Mouse (Mus musculus) heart, adult 18-20 months (tissue): ENCODE results near the gene Rpe. TPM values are rescaled to one million over a fixed set of nuclear protein-coding genes. Genes with fewer than 3 reads are reported as not detected.
"Not testable (repeated sequence)": the region's sequence is repeated elsewhere in the genome, so short reads cannot be mapped to it uniquely, and the experiment has no call there.

Experiments used
- DNase-seq, 2 experiments: peaks; one replicate each; pipeline ENCODE4 v3.0.0; 2021 to 2022; ENCODE audit warnings: mixed read lengths in 1 of 2
- long read RNA-seq, 2 experiments: library from polyadenylated mRNA; stranded (forward); transcript quantifications; one replicate each; pipeline ENCODE4 v2.0.0; 2021
- total RNA-seq, 2 experiments: library from RNA; stranded (reverse); gene quantifications; 2 replicates each; pipeline ENCODE4 v1.2.3; 2021

The Rpe gene
- total RNA-seq: 10 to 100 TPM; 12.3 to 13.1 TPM
- long read RNA-seq, experiment 1, transcript Rpe-201 (6 exons, 2,692 nt): major isoform, 7 of 15 reads
- long read RNA-seq, experiment 1, partial matches to known transcripts: 0 of 15 reads
- long read RNA-seq, experiment 1, other reads (novel, unspliced or antisense): 7 of 15 reads
- long read RNA-seq, experiment 2, transcript Rpe-201 (6 exons, 2,692 nt): major isoform, 8 of 10 reads
- long read RNA-seq, experiment 2, partial matches to known transcripts: 1 of 10 reads
- long read RNA-seq, experiment 2, other reads (novel, unspliced or antisense): 1 of 10 reads

GRCm38 (mm10) chr1:66700693-66701575 lies at the start of gene Rpe:
Rpe (plus strand) TSS chr1:66700831.
- DNase-seq: peak; percentile 92 to 95

GRCm38 (mm10) chr1:66655119-66655746 lies 45.4 kb upstream of the Rpe start:
- DNase-seq: no peak

- peak in 1 of 2 experiments; percentile 13 for DNase-seq
Observed at GRCm38 (mm10) chr1:66655747-66656119, 44.9 kb upstream of the Rpe start.

- DNase-seq: no peak
Observed at GRCm38 (mm10) chr1:66671475-66671874, 29.2 kb upstream of the Rpe start.

DNA sequence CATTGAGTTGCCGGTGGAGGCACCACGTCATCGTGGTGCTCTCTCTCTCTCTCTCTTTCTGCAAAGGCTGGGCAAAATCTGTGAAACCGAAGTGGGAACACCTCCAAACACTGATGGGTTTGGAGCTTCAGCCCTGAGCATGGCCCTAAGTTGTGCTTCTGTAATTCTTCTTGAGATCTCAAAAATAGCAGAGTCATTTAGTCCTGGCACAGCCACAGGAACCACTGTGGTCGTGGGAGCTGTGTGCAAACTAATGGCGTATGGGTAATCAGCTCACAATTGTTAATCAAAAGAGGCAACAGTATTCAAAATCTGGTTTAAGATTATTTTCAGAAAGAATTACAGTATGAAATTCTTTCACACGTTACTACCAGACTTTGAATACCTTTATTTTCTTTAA lies 27.8 kb upstream of the Rpe start:
- DNase-seq: no peak

GRCm38 (mm10) chr1:66677928-66678327 lies 22.7 kb upstream of the Rpe start:
- no peak for DNase-seq

DNA sequence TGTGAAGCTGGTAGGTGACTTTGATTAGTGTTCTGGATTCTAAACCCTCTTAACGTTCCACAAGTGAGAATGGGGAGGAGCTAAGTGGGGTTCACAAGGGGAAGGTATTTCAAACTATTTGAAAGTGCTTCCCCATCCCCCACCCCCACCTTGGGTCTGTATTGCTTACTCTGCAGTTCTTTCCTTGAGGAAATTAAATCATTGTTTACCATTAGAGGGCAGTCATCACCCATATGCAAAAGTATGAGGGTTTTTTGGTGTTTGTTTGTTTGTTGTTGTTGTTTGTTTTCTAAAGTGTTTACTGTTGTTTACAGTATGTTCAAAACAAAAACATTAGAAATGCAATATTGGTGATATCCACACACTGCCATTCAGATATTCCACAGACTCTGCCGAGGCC lies 22.0 kb upstream of the Rpe start:
- DNase-seq: no peak

GRCm38 (mm10) chr1:66682974-66683373 lies 17.7 kb upstream of the Rpe start:
- no peak for DNase-seq

- no peak for DNase-seq
Observed at GRCm38 (mm10) chr1:66691772-66692171, 8.9 kb upstream of the Rpe start.

DNA sequence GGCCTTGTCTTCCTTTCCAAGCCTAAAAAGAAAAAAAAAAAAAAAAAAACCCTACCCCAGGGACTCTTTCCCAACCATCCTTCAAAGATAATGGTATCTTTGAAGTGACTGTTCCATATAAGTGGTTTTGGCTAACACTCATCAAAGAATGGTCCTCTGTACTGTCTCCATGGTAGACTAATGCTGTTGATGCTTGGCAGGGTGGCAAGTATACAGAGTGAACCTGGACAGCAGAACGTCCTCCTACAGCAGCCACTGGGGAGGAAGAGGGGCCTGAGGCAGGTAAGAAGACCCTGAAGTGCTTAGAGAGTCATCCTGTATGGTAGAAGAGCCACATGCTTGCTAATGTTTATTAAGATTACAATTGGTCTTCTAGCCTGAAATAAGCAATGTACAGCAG lies 8.3 kb upstream of the Rpe start:
- no peak for DNase-seq

- DNase-seq: no peak
Observed at GRCm38 (mm10) chr1:66692780-66693392, 7.7 kb upstream of the Rpe start.

- no peak for DNase-seq
Observed at GRCm38 (mm10) chr1:66694266-66694665, 6.4 kb upstream of the Rpe start.

DNA sequence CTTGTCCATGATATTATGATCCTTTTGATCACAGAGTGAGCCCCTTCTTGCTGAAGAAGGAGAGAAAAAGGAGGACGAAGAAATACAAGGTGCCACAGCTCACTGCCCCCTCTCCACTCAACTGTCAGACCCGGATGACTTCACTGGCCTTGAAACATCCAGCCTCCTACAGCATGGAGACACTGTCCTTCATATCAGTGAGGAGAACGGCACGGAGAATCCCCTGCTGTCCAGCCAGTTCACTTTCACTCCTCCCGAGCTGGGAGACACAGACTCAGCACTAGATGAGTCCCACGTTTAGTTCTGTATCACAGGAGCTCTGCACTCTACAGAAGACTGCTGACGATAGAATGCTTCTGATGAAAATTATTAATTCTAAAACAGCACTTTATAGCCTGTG lies 5.3 kb upstream of the Rpe start:
- no peak for DNase-seq

GRCm38 (mm10) chr1:66699630-66700029 lies 1.0 kb upstream of the Rpe start:
- not testable (repeated sequence) for DNase-seq

DNA sequence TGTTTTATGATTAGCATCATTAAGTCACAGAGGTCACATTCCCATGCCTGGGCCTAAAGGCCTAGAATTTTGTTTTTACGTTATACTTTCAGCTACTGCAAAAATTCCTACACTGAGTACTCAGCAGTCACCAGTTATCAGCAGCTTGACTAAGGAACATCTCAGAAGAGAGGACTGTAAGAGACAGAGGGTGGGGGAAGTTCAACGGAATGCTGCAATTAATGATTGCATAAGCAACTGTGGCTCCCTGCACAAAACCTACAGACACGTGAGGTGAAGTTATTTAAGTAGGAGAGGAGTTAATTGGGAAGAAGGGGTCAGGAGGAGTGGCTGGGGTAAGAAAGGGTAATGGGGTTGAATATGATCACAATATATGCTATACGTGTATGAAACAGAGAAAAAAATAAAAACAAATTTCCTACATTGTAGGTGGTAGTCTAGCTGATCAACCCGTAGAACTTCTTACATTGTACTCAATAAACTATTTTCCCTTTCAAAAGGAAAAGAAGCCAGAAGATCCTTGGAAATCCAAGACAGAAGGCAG lies 410 bp upstream of the Rpe start:
- peak in 1 of 2 experiments; percentile 2 for DNase-seq

DNA sequence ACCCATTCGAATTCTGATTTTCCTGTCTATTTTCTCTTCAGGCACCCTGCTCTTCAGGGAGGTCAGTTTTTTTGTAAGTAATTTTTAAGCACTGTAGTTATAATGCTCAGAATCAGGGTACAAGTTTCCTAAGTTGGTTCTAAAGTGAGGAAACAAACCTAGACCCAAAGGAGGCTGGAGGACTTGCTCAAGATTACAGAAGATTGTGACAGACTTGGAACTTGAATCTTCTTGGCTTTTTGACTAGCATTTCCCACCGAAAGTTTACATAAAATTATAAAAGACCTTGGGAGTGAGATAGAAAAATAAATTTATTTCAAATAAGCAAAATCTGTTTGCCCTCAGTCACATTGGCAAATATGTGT lies 927 bp downstream of the Rpe start:
- DNase-seq: no peak

DNA sequence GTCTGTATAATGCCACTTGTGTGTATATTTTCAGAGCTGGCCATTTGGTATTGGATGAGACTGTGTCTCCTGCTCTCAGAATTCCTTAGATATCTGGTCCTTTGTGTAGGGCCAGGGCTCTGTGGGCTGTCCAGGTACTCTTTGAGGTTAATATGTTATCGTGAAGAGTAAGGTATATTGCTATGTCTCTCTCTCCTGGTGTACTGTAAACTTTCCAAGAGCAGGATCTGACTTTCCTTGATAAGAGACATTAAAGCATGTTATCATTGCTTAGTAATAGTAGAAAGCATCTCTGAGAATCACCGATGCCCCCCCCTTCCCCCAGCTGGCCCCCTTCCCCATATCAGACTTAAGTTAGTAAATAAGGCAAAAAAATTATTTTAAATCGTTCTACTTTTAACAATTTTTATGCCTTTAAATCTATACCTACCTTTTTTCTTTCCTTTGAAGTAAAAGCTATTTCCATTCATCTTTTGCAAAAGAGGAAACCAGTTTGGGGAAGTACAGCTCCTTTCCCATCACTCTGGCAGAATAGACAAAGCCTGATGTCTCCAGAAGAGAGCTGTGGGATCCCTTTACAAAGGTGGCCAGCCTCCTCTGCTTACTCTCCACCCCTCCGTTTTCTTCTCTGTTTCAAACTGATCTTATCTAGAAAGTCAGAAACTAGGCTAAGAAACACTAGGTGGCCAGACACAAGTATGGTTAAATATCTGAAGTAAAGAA lies 2.2 kb downstream of the Rpe start:
- DNase-seq: no peak

DNA sequence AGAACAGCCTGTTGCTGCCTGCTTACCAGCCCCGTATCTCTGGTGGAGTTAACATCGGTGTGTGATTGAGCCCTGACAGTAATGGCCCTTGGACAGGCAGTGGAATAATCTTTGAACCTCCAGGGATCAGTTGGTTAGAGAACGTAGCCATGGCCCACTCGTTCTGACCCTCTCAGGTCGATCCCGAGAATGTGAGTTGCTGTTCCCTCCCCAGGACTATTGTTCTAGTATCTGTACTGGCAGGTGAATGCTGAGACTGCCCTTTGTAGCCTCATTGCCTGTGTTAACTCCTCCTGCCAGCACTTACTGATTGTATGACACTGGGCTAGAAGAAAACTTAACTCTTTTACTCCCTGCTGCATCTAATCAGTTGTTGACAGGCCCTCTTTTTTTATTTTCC lies 3.9 kb downstream of the Rpe start:
- no peak for DNase-seq

GRCm38 (mm10) chr1:66712859-66713258 lies 12.2 kb downstream of the Rpe start:
- DNase-seq: no peak

GRCm38 (mm10) chr1:66730581-66730980 lies 29.9 kb downstream of the Rpe start:
- no peak for DNase-seq

DNA sequence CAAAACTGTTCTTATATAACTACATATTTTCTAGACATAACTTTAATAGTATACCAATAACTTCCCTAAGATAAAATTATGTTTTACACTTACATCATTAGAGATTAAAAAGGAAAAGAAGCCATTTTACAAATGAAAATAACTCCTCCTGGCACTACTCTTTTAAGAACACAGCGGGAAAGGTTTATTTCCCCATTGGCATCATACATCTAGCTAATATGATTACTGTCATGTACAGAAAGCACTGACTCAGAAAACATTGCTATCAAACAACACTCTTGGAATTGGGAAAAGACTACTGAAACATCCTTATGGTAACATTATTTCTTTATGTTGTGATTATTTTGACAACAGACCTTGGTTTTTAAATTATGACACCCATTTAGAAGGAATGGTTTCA lies 68.1 kb downstream of the Rpe start:
- DNase-seq: no peak
